Mouse (Mus musculus): ENCODE data around the gene Phc1. TPM values are rescaled to one million over a fixed set of nuclear protein-coding genes. Genes with fewer than 3 reads are reported as not detected.

The Phc1 gene
- polyA plus RNA-seq, 1 experiment from 2014 or later, result 26.8 TPM

DNA sequence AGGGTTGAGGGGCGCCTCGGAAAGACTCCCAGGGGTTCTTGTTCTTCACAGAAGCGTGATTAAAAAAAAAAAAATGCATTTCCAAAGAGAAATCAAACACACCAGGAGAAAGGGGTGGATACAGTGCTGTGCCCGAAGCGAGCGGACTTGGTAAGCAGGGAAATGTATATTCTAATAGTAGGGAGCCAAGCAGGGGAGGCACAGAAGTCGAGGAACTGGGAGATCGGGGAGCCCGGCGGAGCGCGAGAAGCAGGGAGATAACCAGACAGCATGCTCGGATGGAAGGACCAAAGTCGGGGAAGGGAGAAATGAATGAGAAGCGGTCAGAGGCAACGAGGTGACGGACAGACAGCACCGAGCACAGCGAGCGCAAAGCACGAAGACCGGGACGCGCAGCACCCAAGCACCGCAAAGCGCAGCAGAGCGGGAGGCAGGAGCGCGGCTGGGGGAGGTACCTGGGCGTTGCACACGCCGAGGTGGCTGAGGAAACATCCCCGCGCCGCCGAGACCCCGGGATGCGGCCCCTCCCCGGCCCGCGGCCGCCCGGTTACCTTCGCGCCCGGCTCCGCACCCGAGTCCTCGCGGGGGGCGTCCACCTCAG, 1.2 kb downstream of the Phc1 start:
- peak overlapping the region; percentile 69 for H3K9ac ChIP-seq
- WGBS, result under 1% methylated on average over 36 of the region's 51 CpGs
- no peaks in the 10 kb centered on the region for H3K27me3 ChIP-seq (ENCODE audit: insufficient read depth, low read length)
- H3K27ac ChIP-seq (ENCODE audit: low read depth), result peak overlapping the region; percentile 92
- peak overlapping the region; percentile 74 for H3K4me2 ChIP-seq
- TF ChIP-seq CTCF (IDR thresholded peaks at IDR 0.05; ENCODE audit: low read depth), result no peak
- no peaks in the 10 kb centered on the region for H3K9me3 ChIP-seq (ENCODE audit: low read depth, low read length)
- peak; percentile 79 for DNase-seq
- peak overlapping the region; percentile 73 for H3K4me3 ChIP-seq (ENCODE audit: low read depth, low read length)
- peaks cover 20% of the 10 kb centered on the region for H3K36me3 ChIP-seq (ENCODE audit: insufficient read depth)
- H3K4me1 ChIP-seq (ENCODE audit: insufficient read depth), result 0 out of 2 replicates have a peak, but pooled peaks cover 4% of the 10 kb centered on the region
- peak; percentile 82 for ATAC-seq (ENCODE audit: insufficient read depth)

DNA sequence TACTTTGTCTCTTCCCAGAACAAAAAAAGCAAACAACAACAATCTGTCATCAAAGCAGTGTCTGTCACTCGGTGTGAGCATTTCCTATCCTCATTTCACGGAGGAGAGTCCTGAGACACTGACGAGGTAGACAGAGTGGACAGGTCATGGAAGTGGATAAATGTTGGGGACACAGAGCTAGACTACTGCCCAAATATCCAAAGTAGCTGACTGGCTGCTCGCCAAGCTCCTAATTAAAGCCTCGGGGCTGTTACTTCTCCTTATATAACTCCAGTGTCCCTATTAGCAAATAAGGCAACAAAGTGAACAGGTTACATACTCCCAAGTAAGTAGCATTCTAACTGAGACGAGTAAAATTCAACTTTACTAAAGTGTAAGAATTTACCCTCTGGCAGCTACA, 2.8 kb downstream of the Phc1 start:
- TF ChIP-seq CTCF (IDR thresholded peaks at IDR 0.05; ENCODE audit: low read depth), result no peak
- Histone ChIP-seq H3K4me3 (ENCODE audit: low read depth, low read length) (no peak overlapping the region), H3K4me2 (no peak overlapping the region), H3K27ac (ENCODE audit: low read depth) (no peak overlapping the region), H3K27me3 (ENCODE audit: insufficient read depth, low read length) (no peaks in the 10 kb centered on the region), H3K36me3 (ENCODE audit: insufficient read depth) (peaks cover 36% of the 10 kb centered on the region), H3K4me1 (ENCODE audit: insufficient read depth) (0 out of 2 replicates have a peak, but pooled peaks cover 4% of the 10 kb centered on the region), H3K9ac (no peak overlapping the region), H3K9me3 (ENCODE audit: low read depth, low read length) (no peaks in the 10 kb centered on the region)
- 50% methylated on average over 6 of the region's 6 CpGs for WGBS
- no peak for ATAC-seq (ENCODE audit: insufficient read depth)
- DNase-seq, result peak; percentile 27

DNA sequence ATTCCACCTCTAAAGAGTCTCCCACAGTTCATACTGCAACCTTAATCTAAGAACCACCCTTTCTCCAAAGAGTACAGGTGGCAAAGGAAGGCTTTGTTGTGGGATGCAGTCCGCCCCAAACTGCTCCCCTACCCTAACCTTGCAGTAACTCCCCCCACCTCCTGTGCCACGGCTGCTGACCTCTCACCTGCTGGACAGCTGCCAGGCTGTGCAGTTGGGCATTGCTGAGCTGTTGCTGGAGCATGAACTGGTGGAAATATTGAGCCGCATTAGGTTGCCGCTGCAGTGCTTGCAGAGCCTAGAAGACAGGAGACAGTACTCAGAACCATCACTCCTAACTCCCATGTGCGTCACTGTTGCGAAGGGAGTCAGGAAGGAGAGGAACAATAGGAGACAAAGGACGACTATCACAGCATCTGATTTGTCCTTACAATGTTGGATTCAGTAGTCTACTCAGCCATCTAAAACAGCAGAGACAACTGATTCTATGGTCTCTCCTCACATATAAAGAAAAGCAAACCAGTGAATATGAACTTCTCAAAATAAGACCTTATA, 5.5 kb downstream of the Phc1 start:
- H3K27me3 ChIP-seq (ENCODE audit: insufficient read depth, low read length), result no peaks in the 10 kb centered on the region
- TF ChIP-seq CTCF (IDR thresholded peaks at IDR 0.05; ENCODE audit: low read depth), result no peak
- H3K9me3 ChIP-seq (ENCODE audit: low read depth, low read length), result no peaks in the 10 kb centered on the region
- peaks cover 50% of the 10 kb centered on the region for H3K36me3 ChIP-seq (ENCODE audit: insufficient read depth)
- no peak overlapping the region for H3K9ac ChIP-seq
- no peak for ATAC-seq (ENCODE audit: insufficient read depth)
- 0 out of 2 replicates have a peak, but pooled peaks cover 4% of the 10 kb centered on the region for H3K4me1 ChIP-seq (ENCODE audit: insufficient read depth)
- H3K4me3 ChIP-seq (ENCODE audit: low read depth, low read length), result no peak overlapping the region
- no peak overlapping the region for H3K4me2 ChIP-seq
- no peak overlapping the region for H3K27ac ChIP-seq (ENCODE audit: low read depth)
- no peak for DNase-seq
- 80% methylated on average over 7 of the region's 7 CpGs for WGBS

DNA sequence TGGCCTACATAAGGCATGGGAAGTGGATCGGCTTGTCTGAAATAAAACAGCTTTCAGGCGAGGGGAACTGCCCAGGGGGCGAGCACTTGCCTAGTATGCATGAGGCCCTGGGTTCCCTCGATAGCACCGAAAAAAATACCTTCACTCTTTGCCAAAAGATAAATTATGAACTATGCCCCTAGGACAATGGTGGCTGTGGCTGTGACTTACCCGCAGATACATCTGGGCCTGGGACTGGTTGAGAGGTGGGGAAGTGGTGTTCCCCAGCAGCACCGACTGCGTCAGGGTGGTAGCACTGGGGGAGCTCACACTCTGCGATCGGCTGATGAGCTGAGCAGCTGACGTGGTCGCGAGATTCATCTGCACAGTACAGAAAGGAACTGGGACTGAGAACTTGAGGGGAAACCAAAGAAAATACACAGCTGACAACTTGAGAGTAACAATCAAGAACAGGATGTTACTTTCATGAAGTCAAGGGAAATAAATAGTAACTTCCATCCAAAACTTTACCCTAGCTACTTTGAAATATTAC, 7.2 kb downstream of the Phc1 start:
- Histone ChIP-seq H3K27me3 (ENCODE audit: insufficient read depth, low read length) (no peaks in the 10 kb centered on the region), H3K36me3 (ENCODE audit: insufficient read depth) (peaks cover 65% of the 10 kb centered on the region), H3K4me2 (no peak overlapping the region), H3K9me3 (ENCODE audit: low read depth, low read length) (no peaks in the 10 kb centered on the region), H3K27ac (ENCODE audit: low read depth) (no peak overlapping the region), H3K4me1 (ENCODE audit: insufficient read depth) (0 out of 2 replicates have a peak, but pooled peaks cover under 1% of the 10 kb centered on the region), H3K9ac (no peak overlapping the region), H3K4me3 (ENCODE audit: low read depth, low read length) (no peak overlapping the region)
- TF ChIP-seq CTCF (IDR thresholded peaks at IDR 0.05; ENCODE audit: low read depth), result no peak
- DNase-seq (no peak), ATAC-seq (ENCODE audit: insufficient read depth) (no peak)
- 87% methylated on average over 13 of the region's 13 CpGs for WGBS

DNA sequence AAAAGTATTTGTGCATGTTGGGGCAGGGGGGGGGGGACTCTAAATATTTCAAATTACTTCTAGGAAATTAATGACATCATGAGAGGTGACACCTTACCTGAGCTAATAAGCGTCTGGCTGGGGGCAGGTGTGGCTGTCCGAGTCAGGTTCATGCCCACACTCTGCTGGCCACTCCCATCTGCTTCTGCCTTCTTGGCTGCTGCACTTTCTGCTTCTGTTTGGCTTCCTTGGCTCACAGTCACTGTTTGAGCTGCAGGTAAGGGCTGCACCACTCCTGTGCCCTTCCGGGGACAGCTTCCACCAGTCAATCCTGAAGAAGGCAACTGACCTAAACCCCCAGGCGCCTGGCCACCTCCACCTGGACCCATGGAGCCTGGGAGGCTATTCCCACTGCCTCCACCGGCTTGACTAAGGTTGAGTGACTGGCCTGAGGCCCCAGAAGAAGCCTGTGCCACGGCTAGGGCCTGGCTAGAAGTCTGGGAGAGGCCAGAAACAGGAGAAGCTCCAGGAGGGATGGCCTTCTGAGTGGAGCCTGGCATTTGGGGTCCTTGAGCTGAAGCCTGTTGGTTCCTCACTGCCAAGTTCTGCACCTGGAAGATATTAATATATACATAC, 14.9 kb downstream of the Phc1 start:
- Histone ChIP-seq H3K9ac (no peak overlapping the region), H3K4me3 (ENCODE audit: low read depth, low read length) (no peak overlapping the region), H3K9me3 (ENCODE audit: low read depth, low read length) (no peaks in the 10 kb centered on the region), H3K27me3 (ENCODE audit: insufficient read depth, low read length) (no peaks in the 10 kb centered on the region), H3K4me1 (ENCODE audit: insufficient read depth) (no peaks in the 10 kb centered on the region), H3K36me3 (ENCODE audit: insufficient read depth) (peaks cover 62% of the 10 kb centered on the region), H3K27ac (ENCODE audit: low read depth) (no peak overlapping the region), H3K4me2 (no peak overlapping the region)
- TF ChIP-seq CTCF (IDR thresholded peaks at IDR 0.05; ENCODE audit: low read depth), result no peak
- 84% methylated on average over 6 of the region's 6 CpGs for WGBS
- DNase-seq, result no peak
- no peak for ATAC-seq (ENCODE audit: insufficient read depth)

DNA sequence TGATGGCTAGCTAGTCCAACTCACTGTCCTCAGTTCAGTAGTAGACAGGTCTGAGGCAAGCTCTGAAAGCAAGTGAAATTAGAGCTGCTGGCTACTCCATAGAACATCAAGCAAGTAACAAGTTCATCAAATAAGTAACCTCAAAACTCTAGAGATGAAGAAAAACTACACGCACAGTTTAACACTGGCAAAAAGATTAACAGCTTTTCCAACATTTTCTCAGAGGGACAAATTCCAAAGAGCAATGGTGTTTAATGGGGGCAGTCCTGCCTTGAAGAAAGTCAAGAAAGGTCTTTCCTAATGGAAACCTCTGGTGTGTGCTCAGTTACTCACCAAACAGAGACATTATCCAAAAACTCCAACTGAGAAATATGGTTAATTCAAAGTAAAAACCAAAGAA, 21.6 kb downstream of the Phc1 start:
- 88% methylated on average over 1 of the region's 1 CpGs for WGBS
- TF ChIP-seq CTCF (IDR thresholded peaks at IDR 0.05; ENCODE audit: low read depth), result no peak
- H3K4me1 ChIP-seq (ENCODE audit: insufficient read depth), result no peaks in the 10 kb centered on the region
- H3K9me3 ChIP-seq (ENCODE audit: low read depth, low read length), result no peaks in the 10 kb centered on the region
- DNase-seq (no peak), ATAC-seq (ENCODE audit: insufficient read depth) (no peak)
- H3K9ac ChIP-seq, result no peak overlapping the region
- H3K27me3 ChIP-seq (ENCODE audit: insufficient read depth, low read length), result no peaks in the 10 kb centered on the region
- H3K4me2 ChIP-seq, result no peak overlapping the region
- H3K4me3 ChIP-seq (ENCODE audit: low read depth, low read length), result no peak overlapping the region
- no peak overlapping the region for H3K27ac ChIP-seq (ENCODE audit: low read depth)
- peaks cover 95% of the 10 kb centered on the region for H3K36me3 ChIP-seq (ENCODE audit: insufficient read depth)

DNA sequence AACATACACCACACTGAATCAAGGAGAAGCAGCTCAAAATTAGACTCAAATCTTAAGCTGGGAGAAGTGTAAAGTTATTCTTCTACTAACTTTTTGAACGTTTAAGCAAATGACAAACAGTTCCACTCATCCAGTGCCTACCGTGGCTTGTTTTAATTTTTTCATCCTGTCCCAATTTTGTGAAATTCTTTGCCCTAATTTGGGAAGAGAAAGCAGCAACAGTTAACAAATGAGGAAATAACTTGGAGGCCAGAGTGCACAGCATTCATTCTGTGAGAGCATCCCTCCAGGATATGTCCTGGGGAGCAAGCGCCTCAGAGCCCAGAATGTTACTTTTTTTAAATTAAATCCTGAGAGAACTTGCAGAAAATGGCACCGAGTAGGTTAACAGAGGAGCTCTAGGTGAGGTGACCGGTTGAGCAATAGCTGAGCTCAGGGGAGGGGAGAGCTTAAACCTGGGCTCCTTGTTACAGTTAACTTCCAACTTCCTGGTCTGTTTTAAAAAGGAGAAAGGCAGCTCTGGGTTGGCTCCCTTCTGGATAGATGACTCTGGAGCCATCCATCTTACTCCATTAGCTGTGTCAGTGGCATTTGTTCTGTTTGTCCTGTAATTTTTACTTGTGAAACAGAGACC, 30.1 kb downstream of the Phc1 start:
- peaks cover 6% of the 10 kb centered on the region; the same call in 1 of the 2 replicates for H3K4me1 ChIP-seq (ENCODE audit: insufficient read depth)
- H3K4me3 ChIP-seq (ENCODE audit: low read depth, low read length), result peak overlapping the region; percentile 84
- H3K9me3 ChIP-seq (ENCODE audit: low read depth, low read length), result no peaks in the 10 kb centered on the region
- DNase-seq (no peak), ATAC-seq (ENCODE audit: insufficient read depth) (no peak)
- H3K27ac ChIP-seq (ENCODE audit: low read depth), result no peak overlapping the region
- no peak for TF ChIP-seq CTCF (IDR thresholded peaks at IDR 0.05; ENCODE audit: low read depth)
- peaks cover 39% of the 10 kb centered on the region for H3K36me3 ChIP-seq (ENCODE audit: insufficient read depth)
- peak overlapping the region; percentile 86 for H3K4me2 ChIP-seq
- H3K9ac ChIP-seq, result peak overlapping the region; percentile 93
- no peaks in the 10 kb centered on the region for H3K27me3 ChIP-seq (ENCODE audit: insufficient read depth, low read length)
- 49% methylated on average over 5 of the region's 5 CpGs for WGBS
